Mouse (Mus musculus) testis, postnatal 14 days (tissue): Measurements from ENCODE around the gene Psmd3.
"Not testable (repeated sequence)": the region's sequence is repeated elsewhere in the genome, so short reads cannot be mapped to it uniquely, and the experiment has no call there.

Experiments used
- DNase-seq: peaks from one replicate; pipeline ENCODE4 v3.0.0; 2021; ENCODE audit warnings: low spot score

Psmd3 gene

GRCm38 (mm10) chr11:98681786-98682745 is at the start of gene Psmd3:
Psmd3 (plus strand) TSS chr11:98682554.
- peak; percentile 97 for DNase-seq

- peak; percentile 49 for DNase-seq
Observed at GRCm38 (mm10) chr11:98635312-98635970, 46.9 kb upstream of the Psmd3 start.

- DNase-seq, result no peak
Observed at GRCm38 (mm10) chr11:98637501-98637900, 44.9 kb upstream of the Psmd3 start.

GRCm38 (mm10) chr11:98640091-98640490 is 42.3 kb upstream of the Psmd3 start:
- no peak for DNase-seq

- DNase-seq, result no peak
Observed at GRCm38 (mm10) chr11:98644757-98645156, 37.6 kb upstream of the Psmd3 start.

GRCm38 (mm10) chr11:98645946-98646345 is 36.4 kb upstream of the Psmd3 start:
- no peak for DNase-seq

- DNase-seq, result no peak
Observed at GRCm38 (mm10) chr11:98646459-98646858, 35.9 kb upstream of the Psmd3 start, which contains the start of gene Gsdma2. Gsdma2 (plus strand) TSS chr11:98646759.

GRCm38 (mm10) chr11:98655076-98655475 is 27.3 kb upstream of the Psmd3 start:
- DNase-seq, result peak; percentile 68

GRCm38 (mm10) chr11:98660517-98660916 is 21.8 kb upstream of the Psmd3 start:
- no peak for DNase-seq

GRCm38 (mm10) chr11:98664091-98664490 is 18.3 kb upstream of the Psmd3 start, which contains the start of gene Gsdma:
Gsdma (plus strand) TSS chr11:98664351.
- DNase-seq, result no peak

- no peak for DNase-seq
Observed at GRCm38 (mm10) chr11:98668984-98669383, 13.4 kb upstream of the Psmd3 start.

GRCm38 (mm10) chr11:98671284-98671815 is 11.0 kb upstream of the Psmd3 start:
- DNase-seq, result no peak

GRCm38 (mm10) chr11:98671857-98672256 is 10.5 kb upstream of the Psmd3 start:
- DNase-seq, result no peak

GRCm38 (mm10) chr11:98672482-98672881 is 9.9 kb upstream of the Psmd3 start:
- no peak for DNase-seq

GRCm38 (mm10) chr11:98673136-98673535 is 9.2 kb upstream of the Psmd3 start:
- DNase-seq, result peak; percentile 52

GRCm38 (mm10) chr11:98675829-98676363 is 6.5 kb upstream of the Psmd3 start:
- no peak for DNase-seq

- no peak for DNase-seq
Observed at GRCm38 (mm10) chr11:98680023-98680422, 2.3 kb upstream of the Psmd3 start.

- DNase-seq, result not testable (repeated sequence)
Observed at GRCm38 (mm10) chr11:98680595-98680994, 1.8 kb upstream of the Psmd3 start.

GRCm38 (mm10) chr11:98681186-98681585 is 1.2 kb upstream of the Psmd3 start:
- no peak for DNase-seq

- DNase-seq, result no peak
Observed at GRCm38 (mm10) chr11:98682811-98683210, 457 bp downstream of the Psmd3 start.

- DNase-seq, result no peak
Observed at GRCm38 (mm10) chr11:98685642-98686041, 3.3 kb downstream of the Psmd3 start.

GRCm38 (mm10) chr11:98686976-98687375 is 4.6 kb downstream of the Psmd3 start:
- no peak for DNase-seq
